Mouse (Mus musculus): ENCODE data around the gene Tmem221.

The Tmem221 gene

DNA sequence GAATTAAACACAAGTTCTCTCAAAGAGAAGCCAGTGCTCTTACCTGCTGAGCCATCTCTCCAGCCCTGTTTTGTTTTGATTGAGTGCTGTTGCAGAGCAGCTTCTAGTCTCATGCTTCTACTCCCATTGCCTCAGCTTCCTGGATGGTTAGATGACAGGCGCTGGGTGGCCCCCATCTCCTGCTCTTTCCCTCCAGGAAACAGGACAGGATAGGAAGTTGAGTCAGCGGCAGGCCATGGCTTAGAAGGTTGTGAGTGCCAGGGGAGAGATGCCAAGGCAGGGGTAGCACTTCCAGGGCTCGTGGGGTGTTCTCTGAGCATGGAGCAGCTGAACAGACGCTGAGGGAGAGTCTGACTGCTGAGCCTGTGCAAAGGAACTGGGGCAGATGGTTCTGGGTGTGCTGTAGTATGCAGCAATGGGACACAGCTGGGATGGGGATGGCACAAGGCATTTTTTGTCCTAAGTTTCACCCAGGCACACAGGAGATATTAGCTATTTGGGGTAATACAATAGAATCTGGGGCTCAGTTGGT lies 19.3 kb upstream of the Tmem221 start:
- no peak for DNase-seq (ENCODE audit: low read depth, low spot score)

DNA sequence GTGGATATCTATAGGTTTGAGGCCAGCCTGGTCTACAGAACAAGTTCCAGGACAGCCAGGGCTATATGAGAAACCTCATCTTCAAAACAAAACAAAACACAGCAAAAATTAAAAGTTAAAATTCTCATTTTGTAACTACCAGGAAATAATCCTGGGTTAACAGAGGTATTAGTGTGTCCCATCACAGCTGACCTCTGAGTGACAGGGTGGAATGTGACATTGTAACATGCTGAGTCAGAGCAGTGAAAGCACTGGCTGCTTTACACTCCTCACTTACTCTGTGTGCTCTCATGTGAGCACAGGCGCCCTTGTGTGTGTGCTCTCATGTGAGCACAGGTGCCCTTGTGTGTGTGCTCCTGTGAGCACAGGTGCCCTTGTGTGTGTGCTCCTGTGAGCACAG lies 16.3 kb upstream of the Tmem221 start:
- DNase-seq (ENCODE audit: low read depth, low spot score), result no peak

DNA sequence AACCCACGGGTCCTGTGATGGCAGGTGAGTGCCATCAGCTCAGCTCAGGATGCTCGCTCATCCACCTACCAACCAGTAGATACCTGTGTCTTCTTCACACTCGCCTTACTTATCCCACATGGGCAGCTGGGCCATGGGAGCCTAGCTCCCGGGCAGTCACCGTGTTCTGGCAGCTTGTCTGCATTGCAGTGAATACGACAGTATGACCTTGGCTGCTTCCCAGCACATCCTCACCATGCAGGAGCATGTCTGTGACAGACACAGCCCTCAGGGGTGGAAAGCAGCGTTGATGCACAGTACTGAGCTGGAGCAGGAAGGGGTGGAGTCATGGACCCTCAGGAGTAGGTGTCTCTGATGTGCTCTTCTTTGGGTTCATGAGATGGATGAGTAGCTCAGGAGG lies 15.8 kb upstream of the Tmem221 start:
- DNase-seq (ENCODE audit: low read depth, low spot score), result no peak

DNA sequence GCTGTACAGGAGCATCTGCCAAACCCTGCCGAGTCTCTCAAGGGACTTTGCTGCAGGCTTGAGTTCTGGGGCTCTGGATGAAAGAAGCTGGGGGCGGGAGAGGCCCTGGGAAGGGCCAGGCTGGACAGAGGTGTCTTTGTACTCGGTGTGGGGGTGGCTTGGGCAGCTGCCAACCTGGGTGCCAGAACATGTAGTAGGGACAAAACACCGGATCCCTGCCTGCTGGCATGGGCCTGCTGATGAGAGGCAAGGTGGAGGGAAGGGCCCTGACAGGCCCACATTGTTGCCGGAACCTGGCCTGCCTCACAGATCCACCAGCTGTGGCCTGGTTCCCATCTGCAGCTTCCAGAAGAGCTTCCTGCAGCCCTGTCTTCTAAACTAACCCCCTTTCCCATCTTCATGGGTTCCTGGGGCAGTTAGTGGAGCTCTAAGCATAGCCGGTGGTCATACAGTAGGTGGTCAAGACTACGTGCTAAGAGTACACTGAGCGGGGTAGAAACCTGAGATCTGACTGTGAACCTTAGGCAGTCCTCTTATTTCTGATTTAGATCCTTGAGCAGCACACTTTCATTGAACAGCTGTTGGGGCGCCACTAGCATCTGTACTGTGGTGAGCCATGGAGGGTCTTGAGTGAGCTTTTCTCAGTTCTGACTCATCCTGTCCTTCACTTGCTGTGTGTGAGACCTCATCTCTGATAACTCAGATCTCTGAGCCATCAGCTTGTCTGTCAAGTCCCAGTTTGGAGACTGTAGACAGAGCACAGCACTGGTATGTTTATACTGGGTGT lies 14.4 kb upstream of the Tmem221 start:
- DNase-seq (ENCODE audit: low read depth, low spot score), result no peak

DNA sequence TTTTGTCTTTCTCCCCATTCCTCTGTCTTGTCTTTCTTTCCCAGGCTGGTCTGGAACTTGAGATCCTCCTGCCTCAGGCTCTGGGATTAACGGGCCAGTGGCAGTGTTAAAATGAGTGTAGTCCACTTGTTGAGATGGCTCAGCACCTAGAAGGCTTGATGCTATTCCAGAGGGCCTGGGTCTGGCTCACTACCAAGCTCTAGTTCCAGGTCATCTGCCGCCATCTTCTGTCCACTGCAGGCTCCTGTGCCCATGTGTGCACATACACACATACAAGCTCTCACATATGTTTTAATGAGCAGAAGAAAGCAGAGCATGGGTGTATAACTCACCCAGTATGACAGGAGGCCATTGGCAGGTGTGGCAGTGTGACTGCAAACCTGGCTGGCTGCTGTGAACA lies 13.4 kb upstream of the Tmem221 start:
- no peak for DNase-seq (ENCODE audit: low read depth, low spot score)

DNA sequence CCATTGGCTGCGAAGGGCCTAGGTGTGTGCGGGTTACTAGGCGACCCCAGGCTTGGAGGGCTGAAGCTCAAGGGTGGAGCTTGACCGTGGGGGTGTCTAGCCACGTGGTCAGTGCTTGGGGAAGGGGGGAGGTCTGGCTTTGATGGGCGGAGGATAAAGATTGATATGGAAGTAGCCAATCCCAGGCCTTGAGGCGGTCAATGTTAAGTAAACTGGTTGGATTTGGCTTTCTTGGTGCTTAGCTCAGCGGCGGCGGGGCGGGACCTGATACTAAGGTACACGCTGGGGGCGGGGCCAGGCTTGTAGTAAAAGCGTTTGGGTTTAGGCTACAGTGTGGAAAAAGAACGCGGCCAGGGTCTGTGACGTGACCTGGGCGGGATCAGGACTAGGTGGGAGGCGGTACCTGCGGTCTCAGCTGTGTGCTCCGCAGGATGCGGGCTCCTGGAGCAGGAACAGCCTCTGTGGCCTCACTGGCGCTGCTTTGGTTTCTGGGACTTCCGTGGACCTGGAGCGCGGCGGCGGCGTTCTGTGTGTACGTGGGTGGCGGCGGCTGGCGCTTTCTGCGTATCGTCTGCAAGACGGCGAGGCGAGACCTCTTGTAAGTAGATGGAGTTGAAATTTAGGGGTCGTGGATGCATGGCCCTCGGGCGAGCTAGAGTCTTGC lies 11.8 kb upstream of the Tmem221 start:
- peak; percentile 86 for DNase-seq (ENCODE audit: low read depth, low spot score)

DNA sequence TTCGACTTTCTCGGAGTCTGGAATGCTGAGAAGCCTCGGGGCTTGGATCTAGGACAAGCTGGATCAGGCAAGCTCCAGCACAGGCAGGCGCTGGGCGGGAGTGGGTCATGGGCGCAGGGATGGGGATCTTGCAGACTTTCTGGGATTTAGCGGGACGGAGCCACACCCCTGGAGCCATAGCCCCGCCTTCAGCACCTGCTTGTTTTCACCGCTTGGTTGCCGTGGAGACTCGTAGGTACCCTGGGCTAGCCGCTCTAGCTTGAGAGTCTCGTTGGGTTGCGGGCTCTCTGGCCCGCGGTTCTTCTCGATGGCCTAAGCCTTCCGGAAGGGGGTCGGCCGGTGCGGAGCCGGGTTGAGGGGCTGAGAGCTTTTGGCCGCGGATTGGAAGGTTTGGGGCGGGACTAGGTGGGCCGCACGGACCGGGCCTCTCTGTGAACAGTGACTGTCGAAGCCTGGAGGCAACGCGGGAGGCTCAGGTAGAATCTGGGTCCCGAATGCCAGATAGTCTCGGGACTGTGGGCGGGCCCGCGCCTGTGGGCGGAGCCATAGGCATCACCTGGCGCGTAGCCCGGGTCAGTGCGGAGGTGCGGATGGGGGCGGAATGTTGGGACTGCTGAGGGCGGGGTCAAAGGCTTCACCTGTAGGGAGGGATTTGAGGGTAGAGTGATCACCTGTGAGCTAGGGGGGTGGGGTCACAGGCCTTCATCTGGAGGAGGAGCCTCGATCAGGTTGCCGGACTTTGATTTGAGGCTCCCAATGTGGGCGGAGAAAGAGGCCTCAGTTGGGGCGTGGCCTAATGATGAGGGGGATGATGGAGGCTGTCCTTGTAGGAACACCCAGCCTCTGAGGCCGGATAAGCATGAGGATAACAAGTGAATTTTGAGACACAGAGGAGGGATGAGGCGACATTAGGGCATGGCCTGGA lies 11.0 kb upstream of the Tmem221 start:
- DNase-seq (ENCODE audit: low read depth, low spot score), result peak; percentile 83

DNA sequence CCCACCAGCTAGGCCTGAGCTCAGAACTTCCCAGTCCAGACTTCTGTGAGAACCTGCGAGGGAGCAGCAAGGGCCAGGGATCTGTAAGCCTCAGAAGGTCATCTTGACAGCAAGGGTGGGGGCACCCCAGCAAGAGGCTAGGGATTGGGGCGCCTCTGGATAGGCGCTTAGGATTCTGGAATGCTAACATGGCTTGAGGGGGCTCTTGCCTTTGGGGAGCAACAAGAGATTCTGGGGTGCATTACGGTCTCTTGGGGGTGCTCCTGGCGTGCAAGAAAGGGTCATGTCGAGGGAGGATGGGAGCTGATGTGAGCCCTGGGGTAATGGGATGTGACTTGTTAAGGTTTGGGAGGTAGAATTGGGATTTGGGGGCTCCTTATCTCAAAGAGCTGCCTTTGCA lies 10.3 kb upstream of the Tmem221 start:
- DNase-seq (ENCODE audit: low read depth, low spot score), result no peak

DNA sequence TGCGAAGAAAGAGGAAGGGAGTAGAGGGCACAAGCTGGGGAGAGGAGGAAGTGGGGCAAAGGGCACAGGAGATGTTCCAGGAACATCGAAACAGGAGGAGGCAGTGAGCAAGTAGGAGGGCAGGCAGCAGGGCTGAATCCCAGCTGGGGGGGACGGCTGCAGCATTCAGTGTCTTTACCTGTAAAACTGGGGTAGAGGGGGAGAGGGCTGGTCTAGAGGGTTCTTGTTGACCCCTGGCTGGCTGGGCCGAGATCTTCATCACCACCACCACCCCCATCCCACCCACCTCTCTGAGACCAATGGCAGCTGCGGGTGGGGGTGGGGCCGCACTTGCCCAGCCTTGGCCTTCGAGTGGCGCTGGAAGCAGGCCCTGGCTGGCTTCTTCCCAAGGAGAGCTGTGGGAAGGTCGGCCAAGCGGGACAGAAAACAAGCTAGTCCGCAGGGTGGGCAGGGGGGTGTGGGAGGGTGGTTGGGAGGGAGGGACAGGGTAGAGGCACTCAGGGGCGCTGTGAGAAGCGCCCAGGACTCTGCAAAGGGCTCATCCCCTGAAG lies 9.8 kb upstream of the Tmem221 start, which contains the start of gene Slc27a1:
Gene Slc27a1, plus strand, starts transcription at position 496 of the 551 bp plus-strand sequence.
- no peak for DNase-seq (ENCODE audit: low read depth, low spot score)

DNA sequence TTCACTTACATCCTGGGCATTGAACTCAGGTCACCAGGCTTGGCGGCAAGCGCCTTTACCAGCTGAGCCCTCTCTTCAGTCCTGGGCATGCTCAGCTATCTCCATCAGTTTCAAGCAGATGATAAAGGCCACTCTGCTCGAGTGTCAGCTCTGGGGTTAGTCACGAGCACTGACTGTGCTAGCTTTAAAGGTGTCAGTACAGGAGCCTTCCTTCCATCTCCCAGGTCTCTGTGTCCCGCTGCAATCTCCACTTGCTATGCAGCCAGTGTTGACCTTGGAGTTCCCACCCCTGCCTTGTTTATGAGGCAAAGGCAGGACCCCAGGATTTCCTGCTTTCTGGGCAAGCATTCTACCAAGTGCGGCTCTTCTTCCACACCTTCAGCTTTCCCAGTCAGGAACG lies 8.9 kb upstream of the Tmem221 start:
- no peak for DNase-seq (ENCODE audit: low read depth, low spot score)

DNA sequence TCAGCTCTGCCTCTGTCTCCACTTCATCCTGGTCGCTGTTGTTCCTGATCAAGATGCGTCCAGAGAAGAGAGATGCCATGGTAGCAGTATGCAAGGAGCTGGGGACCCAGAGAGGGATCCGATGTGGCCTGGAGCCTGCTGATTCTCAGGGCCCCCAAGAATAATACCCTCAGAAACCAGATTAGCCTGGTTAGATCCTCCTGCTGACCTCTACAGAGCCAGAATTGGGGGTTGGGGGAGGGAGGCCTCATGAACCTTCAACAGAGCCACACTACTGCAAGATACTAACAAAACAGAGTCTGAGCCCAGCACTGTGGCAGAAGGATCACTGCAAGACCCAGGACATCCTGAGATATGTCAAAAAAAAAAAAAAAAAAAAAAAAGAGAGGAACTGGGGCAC lies 7.8 kb upstream of the Tmem221 start, which contains the start of gene Nxnl1:
Gene Nxnl1, minus strand, starts transcription at position 101 of the 400 bp plus-strand sequence.
- DNase-seq (ENCODE audit: low read depth, low spot score), result no peak

DNA sequence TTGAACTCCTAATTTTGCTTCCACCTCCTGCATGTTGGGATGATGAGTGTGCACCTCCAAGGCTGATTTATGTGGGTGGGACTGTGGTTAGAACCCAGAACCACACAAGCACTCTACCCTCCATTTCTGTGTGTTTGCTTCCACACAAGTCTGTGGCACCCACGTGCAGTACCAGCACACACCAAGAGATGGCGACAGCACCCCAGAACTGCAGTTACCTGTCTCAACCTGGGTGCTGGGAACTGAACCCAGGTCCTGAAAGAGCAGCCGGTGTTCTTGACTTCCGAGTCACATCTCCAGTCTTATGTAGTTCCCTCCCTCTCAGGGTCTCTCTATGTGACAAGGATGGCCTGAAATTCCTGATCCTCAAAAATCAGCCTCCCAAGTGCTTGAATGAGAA lies 5.3 kb upstream of the Tmem221 start:
- DNase-seq (ENCODE audit: low read depth, low spot score), result no peak

DNA sequence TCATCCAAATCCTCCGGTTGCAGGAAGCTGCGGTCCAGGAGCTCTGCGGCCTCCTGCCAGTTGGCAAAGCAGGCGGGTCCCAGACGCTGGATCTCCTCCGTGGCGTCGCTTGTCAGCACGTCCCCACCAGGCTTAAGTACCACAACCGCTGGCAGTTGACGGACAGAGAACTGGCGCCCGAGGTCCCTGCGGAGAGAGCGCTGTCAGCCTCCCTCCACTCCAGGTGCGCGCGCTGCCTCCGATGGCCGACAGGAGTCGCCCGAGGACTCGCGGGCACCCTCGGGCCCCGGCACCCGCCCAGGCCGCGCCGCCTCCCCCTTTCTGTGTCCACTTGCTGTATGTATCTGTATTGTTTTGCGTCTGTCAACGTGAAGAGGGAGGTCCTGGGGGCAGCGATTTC lies 4.1 kb upstream of the Tmem221 start:
- no peak for DNase-seq (ENCODE audit: low read depth, low spot score)

DNA sequence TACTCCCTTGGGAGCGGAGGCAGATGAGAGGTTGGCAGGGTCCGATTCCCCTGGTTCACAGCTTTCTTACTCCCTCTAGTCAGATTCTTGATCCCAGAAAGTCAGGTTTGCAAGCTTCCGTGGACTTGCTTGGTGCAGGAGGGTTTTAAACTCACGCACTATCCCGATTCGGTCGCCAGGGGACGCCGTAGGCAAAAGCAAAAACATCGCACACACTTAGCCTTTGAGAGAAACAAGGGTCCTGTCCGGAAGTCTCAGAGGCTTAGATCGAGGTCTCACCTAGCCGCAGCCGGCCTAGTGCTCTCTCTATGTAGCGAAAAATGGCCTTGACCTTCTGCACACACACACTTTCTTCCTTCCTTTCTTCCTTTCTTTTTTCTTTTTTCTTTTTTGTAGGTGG lies 2.7 kb upstream of the Tmem221 start:
- peak; percentile 56 for DNase-seq (ENCODE audit: low read depth, low spot score)

DNA sequence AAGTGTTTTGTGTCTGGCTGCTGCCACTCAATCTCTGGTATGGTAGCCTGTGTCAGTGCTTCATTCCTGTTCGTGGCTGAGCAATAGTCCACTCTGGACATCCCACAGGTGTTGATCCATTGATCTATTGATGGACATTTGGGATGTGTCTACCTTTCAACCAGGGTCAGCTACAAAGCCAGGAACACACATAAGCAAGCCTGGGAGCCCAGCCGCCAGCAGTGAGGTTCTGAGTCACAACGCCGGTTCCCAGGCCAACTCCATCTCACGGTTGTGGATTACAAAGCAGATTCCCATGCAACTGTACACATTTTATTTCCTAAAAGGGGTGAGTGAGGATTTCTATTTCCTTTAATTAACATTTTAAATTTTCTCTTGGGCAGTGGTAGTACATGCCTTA lies 2.1 kb upstream of the Tmem221 start:
- no peak for DNase-seq (ENCODE audit: low read depth, low spot score)

DNA sequence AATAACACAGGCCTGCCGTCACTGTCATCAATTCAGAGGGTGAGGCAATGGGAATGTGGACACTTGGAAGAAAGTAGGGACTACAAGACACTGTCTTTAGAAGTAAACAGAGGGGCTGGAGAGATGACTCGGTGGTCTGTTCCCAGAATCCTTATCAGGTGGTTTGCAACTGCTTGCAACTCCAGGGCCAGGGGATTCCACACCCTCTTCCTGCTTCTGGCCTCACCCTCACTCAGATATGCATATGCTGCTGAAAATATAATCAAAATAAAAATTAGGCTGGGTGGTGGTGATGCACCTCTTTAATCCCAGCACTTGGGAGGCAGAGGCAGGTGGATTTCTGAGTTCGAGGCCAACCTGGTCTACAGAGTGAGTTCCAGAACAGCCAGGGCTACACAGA lies 1.4 kb upstream of the Tmem221 start:
- DNase-seq (ENCODE audit: low read depth, low spot score), result no peak

DNA sequence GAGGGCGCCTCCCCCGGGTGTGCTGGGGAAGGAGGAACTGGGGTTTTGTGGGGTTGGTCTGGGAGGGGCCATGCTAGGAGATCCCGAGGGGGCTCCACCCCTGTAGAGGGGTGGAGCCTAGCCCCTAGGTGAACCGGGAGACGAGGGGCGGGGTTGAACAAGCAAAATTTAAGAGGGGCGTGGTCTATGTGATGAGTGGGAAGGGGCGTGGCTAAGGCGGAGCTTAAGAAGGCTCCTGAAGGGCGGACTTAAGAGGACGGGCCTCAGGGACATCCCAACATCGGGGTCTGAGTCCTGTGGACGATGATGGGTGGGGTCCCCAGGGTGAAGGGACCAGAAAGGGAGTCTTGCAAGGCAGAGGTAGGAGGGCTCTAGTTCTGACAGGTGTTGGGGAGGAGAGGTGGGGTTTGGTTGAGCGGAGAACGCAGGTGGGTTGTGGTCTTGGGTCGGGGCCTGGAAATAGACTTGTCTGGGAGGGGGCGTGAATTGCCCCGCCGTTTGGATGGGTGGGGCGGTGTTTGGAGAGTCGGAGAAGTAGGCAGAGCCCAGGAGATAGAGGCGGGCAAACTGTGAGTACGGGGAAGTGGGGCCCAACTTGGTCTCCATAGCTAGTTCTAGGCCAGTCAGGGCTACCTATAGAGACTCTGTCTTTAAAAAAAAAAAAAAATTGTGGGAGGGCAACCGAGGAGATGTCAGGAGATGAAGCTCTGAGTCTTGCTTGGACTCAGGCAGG lies 453 bp upstream of the Tmem221 start:
- peak; percentile 40 for DNase-seq (ENCODE audit: low read depth, low spot score)

DNA sequence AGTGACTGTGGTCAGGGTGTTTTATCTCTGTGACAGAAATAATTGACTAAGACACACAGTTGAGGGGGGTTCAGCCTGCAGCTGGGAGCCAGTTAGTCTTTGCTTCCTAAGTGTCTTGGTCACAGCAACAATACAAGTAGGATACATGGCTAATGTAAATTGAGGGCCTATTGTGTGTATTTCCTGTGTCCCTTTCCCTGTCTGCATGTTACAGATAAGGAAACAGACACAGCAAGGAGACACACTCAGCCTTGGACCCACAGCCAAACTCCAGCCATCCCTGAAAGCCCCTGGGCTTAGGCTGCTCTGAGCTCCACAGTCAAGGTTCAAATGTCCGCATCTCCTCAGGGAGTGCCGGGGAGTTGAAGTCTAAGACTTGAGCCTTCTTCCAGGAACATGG lies 4.0 kb downstream of the Tmem221 start:
- DNase-seq (ENCODE audit: low read depth, low spot score), result no peak

DNA sequence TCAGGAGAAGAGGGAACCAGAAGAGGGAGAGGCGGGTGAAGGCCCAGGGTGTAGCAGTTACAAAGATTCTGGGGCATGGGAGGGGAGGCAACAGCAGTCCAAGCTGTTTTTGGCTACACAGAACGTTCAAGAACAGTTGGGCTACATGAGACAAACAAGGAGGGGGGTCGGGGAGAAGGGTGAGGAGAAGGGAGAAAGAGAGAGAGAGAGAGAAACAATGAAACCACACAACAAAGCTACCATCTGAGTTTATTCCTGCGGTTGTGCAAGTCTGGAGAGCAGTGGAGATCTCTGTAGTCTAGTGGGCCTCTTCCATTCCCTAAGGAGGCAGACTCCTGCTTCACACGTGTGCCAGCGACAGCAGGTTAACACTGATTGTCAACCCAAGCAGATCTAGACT lies 4.7 kb downstream of the Tmem221 start:
- no peak for DNase-seq (ENCODE audit: low read depth, low spot score)

DNA sequence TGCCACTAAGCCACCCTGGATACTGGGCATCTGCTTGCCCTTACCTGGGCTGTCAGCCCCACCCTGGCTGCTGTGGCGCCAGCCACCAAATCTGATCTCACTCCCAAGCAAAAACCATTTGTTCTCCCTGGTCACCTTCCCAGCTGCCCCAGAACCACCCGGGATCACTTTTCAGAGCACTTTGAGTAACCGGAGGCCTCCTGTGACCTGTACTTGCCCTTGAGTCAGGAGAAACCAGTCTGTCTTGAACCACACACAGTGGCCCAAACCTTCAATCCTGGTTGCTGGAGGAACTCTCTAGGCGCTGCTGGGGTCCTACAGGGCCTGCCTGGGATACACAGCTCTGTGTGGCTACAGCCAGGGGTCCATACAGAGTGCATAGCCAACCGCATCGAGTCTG lies 5.9 kb downstream of the Tmem221 start:
- DNase-seq (ENCODE audit: low read depth, low spot score), result no peak

DNA sequence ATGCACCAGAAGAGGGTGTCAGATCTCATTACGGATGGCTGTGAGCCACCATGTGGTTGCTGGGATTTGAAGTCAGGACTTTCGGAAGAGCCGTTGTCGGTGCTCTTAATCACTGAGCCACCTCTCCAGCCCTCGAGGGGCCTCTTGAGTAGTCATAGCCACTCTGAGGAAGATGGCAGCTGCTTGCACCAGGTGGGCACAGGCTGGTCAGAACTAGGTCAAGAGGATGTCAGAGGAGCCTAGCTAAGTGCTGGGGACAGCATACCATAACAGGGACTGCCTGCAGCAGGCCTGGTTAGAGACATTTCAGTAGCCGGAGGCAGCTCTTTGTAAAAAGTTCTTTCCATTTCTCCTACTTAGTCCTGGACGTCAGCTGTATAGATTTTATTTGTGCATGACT lies 7.9 kb downstream of the Tmem221 start:
- DNase-seq (ENCODE audit: low read depth, low spot score), result no peak

Data from embryo, embryonic 11.5 days (tissue).